Mouse (Mus musculus) kidney, embryonic 16.5 days (tissue): Measurements from ENCODE around the gene Csf2rb. TPM values are rescaled to one million over a fixed set of nuclear protein-coding genes. Genes with fewer than 3 reads are reported as not detected.
"Not testable (repeated sequence)": the region's sequence is repeated elsewhere in the genome, so short reads cannot be mapped to it uniquely, and the experiment has no call there.

Experiments used
- ATAC-seq: fragments of 200-750 bp; cut with Nextera tagmentation; 2 replicates; pipeline ENCODE4 v1.8.0; 2017; ENCODE audit warnings: moderate TSS enrichment; ENCODE audit not compliant: low FRiP score, low TSS enrichment
- H3K27ac ChIP-seq: fragments of 300-500 bp; sonication (generic); 2 replicates; pipeline ENCODE4 v1.5.1; 2014; ENCODE audit warnings: low read length
- H3K27me3 ChIP-seq: fragments of 300-500 bp; sonication (generic); 2 replicates; pipeline ENCODE4 v1.6.1; 2014; ENCODE audit warnings: low read length, control low read depth, mixed read lengths; ENCODE audit not compliant: insufficient read depth
- H3K36me3 ChIP-seq: fragments of 300-500 bp; sonication (generic); 2 replicates; pipeline ENCODE4 v1.6.1; 2014; ENCODE audit warnings: low read length, control low read depth, mixed read lengths; ENCODE audit not compliant: insufficient read depth
- H3K4me1 ChIP-seq: fragments of 300-500 bp; sonication (generic); 2 replicates; pipeline ENCODE4 v1.6.1; 2014; ENCODE audit warnings: low read length, control low read depth, mixed read lengths; ENCODE audit not compliant: insufficient read depth
- H3K4me2 ChIP-seq: fragments of 300-500 bp; sonication (generic); replicated peaks from 2 replicates; pipeline ENCODE4 v1.6.1; 2014; ENCODE audit warnings: low read depth, low read length
- H3K4me3 ChIP-seq: fragments of 300-500 bp; sonication (generic); 2 replicates; pipeline ENCODE4 v1.5.1; 2014; ENCODE audit warnings: mild to moderate bottlenecking, low read length
- H3K9ac ChIP-seq: fragments of 300-500 bp; sonication (generic); replicated peaks from 2 replicates; pipeline ENCODE4 v1.6.1; 2014; ENCODE audit warnings: low read length
- H3K9me3 ChIP-seq: fragments of 300-500 bp; sonication (generic); 2 replicates; pipeline ENCODE4 v1.6.1; 2016; ENCODE audit warnings: low read length, control low read depth
- WGBS: fragments of 180-500 bp; shearing (Covaris S2); extraction: QIAGEN DNeasy Blood & Tissue Kit; methylation state at CpG from one replicate; pipeline ENCODE4 v1.1.7; 2014; 5-methylcytosine and 5-hydroxymethylcytosine counted together
- polyA plus RNA-seq: library from polyadenylated mRNA; unstranded; fragments of >200 nt; fragmentation: Nextera tagmentation; extraction: Ambion mirVana; gene quantifications from 2 replicates; pipeline ENCODE4 v1.2.1, GENCODE M21; 2015

Csf2rb gene
- polyA plus RNA-seq, 1 experiment from 2014 or later = 1.3 TPM

GRCm38 (mm10) chr15:78303665-78304233, 21.8 kb upstream of the Csf2rb start:
- H3K27me3 ChIP-seq = no peaks in the 10 kb centered on the region
- no peak overlapping the region for H3K4me3 ChIP-seq
- H3K9me3 ChIP-seq = no peaks in the 10 kb centered on the region
- no peaks in the 10 kb centered on the region for H3K36me3 ChIP-seq
- H3K4me2 ChIP-seq = no peak overlapping the region
- no peak overlapping the region for H3K9ac ChIP-seq
- H3K4me1 ChIP-seq = no peaks in the 10 kb centered on the region
- WGBS = 87% methylated on average over 6 of the region's 6 CpGs
- no peak overlapping the region for H3K27ac ChIP-seq
- ATAC-seq = no peak

GRCm38 (mm10) chr15:78305341-78305933, 20.1 kb upstream of the Csf2rb start, which contains the start of gene Csf2rb2:
Csf2rb2 (minus strand) TSS chr15:78305721.
- no peaks in the 10 kb centered on the region for H3K27me3 ChIP-seq
- peaks cover 3% of the 10 kb centered on the region; the same call in 1 of the 2 replicates for H3K4me1 ChIP-seq
- WGBS = 70% methylated on average over 10 of the region's 10 CpGs
- H3K36me3 ChIP-seq = no peaks in the 10 kb centered on the region
- no peak within 1 kb of the TSS for H3K9ac ChIP-seq
- no peaks in the 10 kb centered on the region for H3K9me3 ChIP-seq
- ATAC-seq = no peak
- H3K4me3 ChIP-seq = no peak within 1 kb of the TSS
- no peak within 1 kb of the TSS for H3K27ac ChIP-seq
- H3K4me2 ChIP-seq = no peak within 1 kb of the TSS

GRCm38 (mm10) chr15:78309865-78310264, 15.7 kb upstream of the Csf2rb start:
- Histone ChIP-seq H3K4me2 (no peak overlapping the region), H3K4me1 (peaks cover 3% of the 10 kb centered on the region; the same call in 1 of the 2 replicates), H3K4me3 (no peak overlapping the region), H3K27ac (no peak overlapping the region), H3K36me3 (no peaks in the 10 kb centered on the region), H3K9ac (no peak overlapping the region), H3K9me3 (no peaks in the 10 kb centered on the region), H3K27me3 (no peaks in the 10 kb centered on the region)
- ATAC-seq = no peak
- WGBS = 4% methylated on average over 5 of the region's 5 CpGs

- H3K4me1 ChIP-seq = peaks cover 3% of the 10 kb centered on the region; the same call in 1 of the 2 replicates
- WGBS = 81% methylated on average over 4 of the region's 4 CpGs
- no peak for ATAC-seq
- no peak overlapping the region for H3K27ac ChIP-seq
- no peaks in the 10 kb centered on the region for H3K27me3 ChIP-seq
- no peak overlapping the region for H3K4me3 ChIP-seq
- H3K9ac ChIP-seq = no peak overlapping the region
- no peaks in the 10 kb centered on the region for H3K9me3 ChIP-seq
- H3K36me3 ChIP-seq = no peaks in the 10 kb centered on the region
- H3K4me2 ChIP-seq = no peak overlapping the region
These were observed 14.6 kb upstream of the Csf2rb start for GRCm38 (mm10) chr15:78310971-78311370.

GRCm38 (mm10) chr15:78312421-78313233, 12.9 kb upstream of the Csf2rb start:
- H3K27ac ChIP-seq = not testable (repeated sequence)

GRCm38 (mm10) chr15:78313659-78314058, 11.9 kb upstream of the Csf2rb start:
- not testable (repeated sequence) for H3K27ac ChIP-seq, H3K27me3 ChIP-seq, H3K9me3 ChIP-seq, ATAC-seq, H3K4me3 ChIP-seq, H3K4me1 ChIP-seq, H3K36me3 ChIP-seq, H3K9ac ChIP-seq, H3K4me2 ChIP-seq
- WGBS = 81% methylated on average over 5 of the region's 5 CpGs

More at GRCm38 (mm10) chr15:78312421-78313233, 12.9 kb upstream of the Csf2rb start:
- not testable (repeated sequence) for H3K4me2 ChIP-seq, H3K27me3 ChIP-seq, H3K9me3 ChIP-seq, ATAC-seq, H3K4me1 ChIP-seq, H3K36me3 ChIP-seq, H3K9ac ChIP-seq, H3K4me3 ChIP-seq
- 48% methylated on average over 4 of the region's 4 CpGs for WGBS

- not testable (repeated sequence) for H3K9me3 ChIP-seq, H3K36me3 ChIP-seq, H3K4me3 ChIP-seq, ATAC-seq, H3K4me1 ChIP-seq, H3K9ac ChIP-seq, H3K4me2 ChIP-seq, H3K27me3 ChIP-seq, H3K27ac ChIP-seq
- WGBS = 57% methylated on average over 2 of the region's 2 CpGs
These were observed 7.0 kb upstream of the Csf2rb start for GRCm38 (mm10) chr15:78318338-78319171.

GRCm38 (mm10) chr15:78320825-78321496, 4.6 kb upstream of the Csf2rb start:
- ATAC-seq = peak; percentile 81

GRCm38 (mm10) chr15:78323366-78323765, 2.2 kb upstream of the Csf2rb start:
- 71% methylated on average over 1 of the region's 1 CpGs for WGBS
- no peaks in the 10 kb centered on the region for H3K27me3 ChIP-seq
- no peaks in the 10 kb centered on the region for H3K9me3 ChIP-seq
- ATAC-seq = no peak
- no peak overlapping the region for H3K4me3 ChIP-seq
- H3K4me1 ChIP-seq = no peaks in the 10 kb centered on the region
- no peaks in the 10 kb centered on the region for H3K36me3 ChIP-seq
- no peak overlapping the region for H3K4me2 ChIP-seq
- H3K9ac ChIP-seq = no peak overlapping the region
- H3K27ac ChIP-seq = no peak overlapping the region

More at GRCm38 (mm10) chr15:78320825-78321496, 4.6 kb upstream of the Csf2rb start:
- H3K27ac ChIP-seq = no peak overlapping the region
- no peak overlapping the region for H3K4me2 ChIP-seq
- 10% methylated on average over 5 of the region's 5 CpGs for WGBS
- H3K27me3 ChIP-seq = no peaks in the 10 kb centered on the region
- no peaks in the 10 kb centered on the region for H3K9me3 ChIP-seq
- no peak overlapping the region for H3K4me3 ChIP-seq
- H3K36me3 ChIP-seq = no peaks in the 10 kb centered on the region
- H3K9ac ChIP-seq = 0 out of 2 replicates have a peak overlapping the region, but pooled peaks have one; percentile 7
- no peaks in the 10 kb centered on the region for H3K4me1 ChIP-seq
